Mouse (Mus musculus): ENCODE results near the gene H2-Q2. TPM values are rescaled to one million over a fixed set of nuclear protein-coding genes. Genes with fewer than 3 reads are reported as not detected.
"Not testable (repeated sequence)": the region's sequence is repeated elsewhere in the genome, so short reads cannot be mapped to it uniquely, and the experiment has no call there.

Gene H2-Q2
- 4.4 and 7.6 TPM in 2 replicates for polyA plus RNA-seq (2015; fragmentation: Nextera tagmentation; extraction: Ambion mirVana)

GRCm38 (mm10) chr17:35342071-35342671 lies at the start of gene H2-Q2:
TSS of gene H2-Q2 (plus strand) at chr17:35342242.
- Histone ChIP-seq H3K9ac (ENCODE audit: low read depth, low read length) (peak within 1 kb of the TSS; percentile 68), H3K4me2 (ENCODE audit: low read length) (peak within 1 kb of the TSS; percentile 84), H3K27me3 (ENCODE audit: control insufficient read depth, insufficient read depth, low read depth, low read length) (peaks cover 22% of the 10 kb centered on the region), H3K4me3 (ENCODE audit: low read depth, low read length) (peak within 1 kb of the TSS; percentile 52), H3K27ac (ENCODE audit: low read length) (no peak within 1 kb of the TSS), H3K36me3 (ENCODE audit: control insufficient read depth, insufficient read depth, low read length) (no peaks in the 10 kb centered on the region), H3K4me1 (ENCODE audit: control insufficient read depth, insufficient read depth, low read length) (peaks cover 10% of the 10 kb centered on the region; the same call in 1 of the 2 replicates), H3K9me3 (replicated peaks; ENCODE audit: control insufficient read depth, low read length, poor library complexity, severe bottlenecking) (no peaks in the 10 kb centered on the region)
- 1% methylated on average over 40 of the region's 40 CpGs for WGBS
- 0 out of 2 replicates have a peak, but pooled peaks have one; percentile 21 for ATAC-seq

GRCm38 (mm10) chr17:35295796-35296195 lies 46.2 kb upstream of the H2-Q2 start:
- H3K4me2 ChIP-seq (ENCODE audit: low read length); H3K36me3 ChIP-seq (ENCODE audit: control insufficient read depth, insufficient read depth, low read length); ATAC-seq; H3K27me3 ChIP-seq (ENCODE audit: control insufficient read depth, insufficient read depth, low read depth, low read length); H3K27ac ChIP-seq (ENCODE audit: low read length); H3K4me3 ChIP-seq (ENCODE audit: low read depth, low read length); H3K9ac ChIP-seq (ENCODE audit: low read depth, low read length); H3K9me3 ChIP-seq (replicated peaks; ENCODE audit: control insufficient read depth, low read length, poor library complexity, severe bottlenecking); H3K4me1 ChIP-seq (ENCODE audit: control insufficient read depth, insufficient read depth, low read length): not testable (repeated sequence)
- WGBS, result 8% methylated on average over 5 of the region's 5 CpGs

DNA sequence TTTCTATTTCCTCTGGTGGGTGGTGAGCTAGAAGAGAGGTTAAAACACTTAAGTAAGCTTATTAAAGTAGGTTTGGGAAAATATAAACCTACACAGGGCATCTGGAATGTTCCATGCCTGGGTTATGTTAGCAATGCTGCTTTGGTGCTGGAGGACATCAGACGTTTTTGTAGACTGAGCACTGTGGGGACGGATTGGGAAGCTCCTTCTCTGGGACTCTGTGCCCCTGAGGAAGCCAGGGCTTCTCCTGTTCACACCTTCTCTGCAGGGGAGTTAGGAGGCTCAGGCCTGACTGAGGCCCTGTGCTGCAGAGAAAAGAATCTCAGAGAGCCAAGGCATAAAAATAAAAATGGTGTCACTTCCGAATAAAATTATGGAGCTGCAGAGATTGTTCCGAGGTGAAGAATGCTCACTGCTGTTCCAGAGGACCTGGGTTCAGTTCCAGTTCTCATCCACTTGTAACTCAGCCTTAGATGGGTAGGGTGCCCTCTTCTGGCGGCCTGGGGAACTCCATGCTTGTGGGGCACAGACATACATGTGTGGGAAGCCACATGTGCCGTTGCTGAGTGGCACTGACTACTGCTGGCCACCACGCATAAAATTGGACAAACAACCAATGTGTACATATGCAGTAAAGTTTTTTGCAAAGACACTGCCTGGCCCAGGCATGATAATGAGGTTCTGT lies 41.6 kb upstream of the H2-Q2 start:
- 88% methylated on average over 7 of the region's 7 CpGs for WGBS
- H3K27ac ChIP-seq (ENCODE audit: low read length); H3K36me3 ChIP-seq (ENCODE audit: control insufficient read depth, insufficient read depth, low read length); H3K4me3 ChIP-seq (ENCODE audit: low read depth, low read length); H3K4me1 ChIP-seq (ENCODE audit: control insufficient read depth, insufficient read depth, low read length); H3K9ac ChIP-seq (ENCODE audit: low read depth, low read length); H3K4me2 ChIP-seq (ENCODE audit: low read length); ATAC-seq; H3K9me3 ChIP-seq (replicated peaks; ENCODE audit: control insufficient read depth, low read length, poor library complexity, severe bottlenecking); H3K27me3 ChIP-seq (ENCODE audit: control insufficient read depth, insufficient read depth, low read depth, low read length): not testable (repeated sequence)

DNA sequence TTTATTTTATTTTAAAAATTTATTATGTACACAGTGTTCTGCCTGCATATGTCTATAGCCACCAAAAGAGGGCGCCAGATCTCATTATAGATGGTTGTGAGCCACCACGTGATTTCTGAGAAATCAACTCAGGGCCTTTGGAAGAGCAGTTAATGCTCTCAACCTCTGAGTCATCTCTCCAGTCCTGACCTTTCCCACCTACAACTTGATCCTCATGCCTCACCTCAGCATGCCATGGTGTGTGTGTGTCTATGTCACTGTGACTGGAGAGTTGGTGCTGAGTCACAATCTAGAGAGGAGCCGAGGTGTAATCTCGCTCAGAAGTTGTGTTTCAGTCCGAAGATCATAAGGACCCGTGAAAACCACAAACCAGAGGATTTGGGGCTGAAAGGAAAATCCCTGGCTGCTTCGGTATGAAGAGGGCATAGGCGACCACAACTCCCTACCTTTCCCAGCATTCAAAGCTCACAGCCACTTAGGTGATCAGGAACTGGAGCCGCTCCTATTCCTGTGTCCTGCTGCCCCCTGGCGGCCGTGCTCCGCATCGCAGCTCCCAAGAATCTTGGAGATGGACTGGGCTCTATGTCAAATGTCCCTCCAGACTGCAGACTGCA lies 40.3 kb upstream of the H2-Q2 start:
- H3K9me3 ChIP-seq (replicated peaks; ENCODE audit: control insufficient read depth, low read length, poor library complexity, severe bottlenecking), result no peaks in the 10 kb centered on the region
- no peak overlapping the region for H3K27ac ChIP-seq (ENCODE audit: low read length)
- H3K36me3 ChIP-seq (ENCODE audit: control insufficient read depth, insufficient read depth, low read length), result no peaks in the 10 kb centered on the region
- H3K4me3 ChIP-seq (ENCODE audit: low read depth, low read length), result no peak overlapping the region
- no peaks in the 10 kb centered on the region for H3K27me3 ChIP-seq (ENCODE audit: control insufficient read depth, insufficient read depth, low read depth, low read length)
- no peak for ATAC-seq
- 25% methylated on average over 13 of the region's 13 CpGs for WGBS
- no peak overlapping the region for H3K9ac ChIP-seq (ENCODE audit: low read depth, low read length)
- H3K4me1 ChIP-seq (ENCODE audit: control insufficient read depth, insufficient read depth, low read length), result no peaks in the 10 kb centered on the region
- no peak overlapping the region for H3K4me2 ChIP-seq (ENCODE audit: low read length)

- H3K27ac ChIP-seq (ENCODE audit: low read length), result no peak overlapping the region
- no peaks in the 10 kb centered on the region for H3K27me3 ChIP-seq (ENCODE audit: control insufficient read depth, insufficient read depth, low read depth, low read length)
- WGBS, result 88% methylated on average over 2 of the region's 2 CpGs
- no peaks in the 10 kb centered on the region for H3K36me3 ChIP-seq (ENCODE audit: control insufficient read depth, insufficient read depth, low read length)
- no peaks in the 10 kb centered on the region for H3K9me3 ChIP-seq (replicated peaks; ENCODE audit: control insufficient read depth, low read length, poor library complexity, severe bottlenecking)
- no peak overlapping the region for H3K9ac ChIP-seq (ENCODE audit: low read depth, low read length)
- H3K4me3 ChIP-seq (ENCODE audit: low read depth, low read length), result no peak overlapping the region
- no peak overlapping the region for H3K4me2 ChIP-seq (ENCODE audit: low read length)
- ATAC-seq, result no peak
- no peaks in the 10 kb centered on the region for H3K4me1 ChIP-seq (ENCODE audit: control insufficient read depth, insufficient read depth, low read length)
Observed at GRCm38 (mm10) chr17:35303271-35303670, 38.8 kb upstream of the H2-Q2 start.

GRCm38 (mm10) chr17:35303756-35304350 lies 38.2 kb upstream of the H2-Q2 start:
- no peak overlapping the region for H3K4me3 ChIP-seq (ENCODE audit: low read depth, low read length)
- no peaks in the 10 kb centered on the region for H3K9me3 ChIP-seq (replicated peaks; ENCODE audit: control insufficient read depth, low read length, poor library complexity, severe bottlenecking)
- H3K4me1 ChIP-seq (ENCODE audit: control insufficient read depth, insufficient read depth, low read length), result no peaks in the 10 kb centered on the region
- no peak for ATAC-seq
- no peak overlapping the region for H3K9ac ChIP-seq (ENCODE audit: low read depth, low read length)
- H3K36me3 ChIP-seq (ENCODE audit: control insufficient read depth, insufficient read depth, low read length), result no peaks in the 10 kb centered on the region
- H3K4me2 ChIP-seq (ENCODE audit: low read length), result no peak overlapping the region
- WGBS, result 81% methylated on average over 10 of the region's 10 CpGs
- H3K27me3 ChIP-seq (ENCODE audit: control insufficient read depth, insufficient read depth, low read depth, low read length), result no peaks in the 10 kb centered on the region
- no peak overlapping the region for H3K27ac ChIP-seq (ENCODE audit: low read length)

DNA sequence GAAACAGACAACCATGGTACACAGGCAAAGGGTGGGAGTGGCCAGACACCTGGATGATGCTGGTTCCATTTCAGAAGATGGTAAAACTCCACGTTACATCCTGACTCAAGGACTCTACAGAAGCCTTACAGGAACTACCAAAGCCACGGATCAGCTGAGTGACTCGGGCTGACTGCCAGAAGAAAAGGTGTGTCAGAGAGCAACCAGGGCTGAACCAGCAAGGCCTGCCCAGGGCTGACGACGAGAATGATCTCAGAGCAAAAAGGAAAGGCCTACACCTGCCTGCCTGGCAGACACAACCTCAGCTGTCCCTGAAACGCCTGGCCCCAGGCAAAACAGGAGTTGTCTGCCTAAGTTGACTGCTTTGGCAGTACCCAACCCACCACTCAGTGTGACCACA lies 37.6 kb upstream of the H2-Q2 start:
- Histone ChIP-seq H3K36me3 (ENCODE audit: control insufficient read depth, insufficient read depth, low read length) (no peaks in the 10 kb centered on the region), H3K9ac (ENCODE audit: low read depth, low read length) (no peak overlapping the region), H3K4me1 (ENCODE audit: control insufficient read depth, insufficient read depth, low read length) (no peaks in the 10 kb centered on the region), H3K4me3 (ENCODE audit: low read depth, low read length) (no peak overlapping the region), H3K9me3 (replicated peaks; ENCODE audit: control insufficient read depth, low read length, poor library complexity, severe bottlenecking) (no peaks in the 10 kb centered on the region), H3K4me2 (ENCODE audit: low read length) (no peak overlapping the region), H3K27ac (ENCODE audit: low read length) (no peak overlapping the region), H3K27me3 (ENCODE audit: control insufficient read depth, insufficient read depth, low read depth, low read length) (no peaks in the 10 kb centered on the region)
- ATAC-seq, result no peak
- WGBS, result 78% methylated on average over 6 of the region's 6 CpGs

GRCm38 (mm10) chr17:35304921-35305320 lies 37.1 kb upstream of the H2-Q2 start:
- not testable (repeated sequence) for H3K4me2 ChIP-seq (ENCODE audit: low read length); H3K4me3 ChIP-seq (ENCODE audit: low read depth, low read length); H3K27ac ChIP-seq (ENCODE audit: low read length); H3K27me3 ChIP-seq (ENCODE audit: control insufficient read depth, insufficient read depth, low read depth, low read length); H3K9ac ChIP-seq (ENCODE audit: low read depth, low read length); ATAC-seq; H3K9me3 ChIP-seq (replicated peaks; ENCODE audit: control insufficient read depth, low read length, poor library complexity, severe bottlenecking); H3K4me1 ChIP-seq (ENCODE audit: control insufficient read depth, insufficient read depth, low read length); H3K36me3 ChIP-seq (ENCODE audit: control insufficient read depth, insufficient read depth, low read length)
- WGBS, result 88% methylated on average over 7 of the region's 8 CpGs

- ATAC-seq, result no peak
- H3K27me3 ChIP-seq (ENCODE audit: control insufficient read depth, insufficient read depth, low read depth, low read length), result peaks cover 15% of the 10 kb centered on the region
Observed at GRCm38 (mm10) chr17:35318671-35319070, 23.4 kb upstream of the H2-Q2 start.

More at GRCm38 (mm10) chr17:35318671-35319070, 23.4 kb upstream of the H2-Q2 start:
- H3K36me3 ChIP-seq (ENCODE audit: control insufficient read depth, insufficient read depth, low read length), result no peaks in the 10 kb centered on the region
- no peak overlapping the region for H3K9ac ChIP-seq (ENCODE audit: low read depth, low read length)
- H3K4me1 ChIP-seq (ENCODE audit: control insufficient read depth, insufficient read depth, low read length), result peaks cover 5% of the 10 kb centered on the region; the same call in 1 of the 2 replicates
- no peak overlapping the region for H3K4me3 ChIP-seq (ENCODE audit: low read depth, low read length)
- H3K4me2 ChIP-seq (ENCODE audit: low read length), result no peak overlapping the region
- no peaks in the 10 kb centered on the region for H3K9me3 ChIP-seq (replicated peaks; ENCODE audit: control insufficient read depth, low read length, poor library complexity, severe bottlenecking)
- no peak overlapping the region for H3K27ac ChIP-seq (ENCODE audit: low read length)

Data from midbrain, embryonic 16.5 days (tissue).